Mouse (Mus musculus) lung, adult 18-20 months (tissue): ENCODE measurements at regions not wholly inside any gene's neighbourhood (a gene's known extent, or its start where the extent isn't known, plus 50 kb on each side); places are given as distances from the start of the nearest gene placed in this dataset.

Experiments
- DNase-seq, 2 experiments: peaks; one replicate each; pipeline ENCODE4 v3.0.0; 2022; ENCODE audit warnings: mixed read lengths in 2 of 2

GRCm38 (mm10) chr10:121150668-121151067 lies 116.9 kb downstream of the Wif1 start:
- DNase-seq: peak in 1 of 2 experiments; percentile 26

- no peak for DNase-seq
Measured at GRCm38 (mm10) chr10:121153625-121154024, 119.9 kb downstream of the Wif1 start.

- no peak for DNase-seq
Measured at GRCm38 (mm10) chr10:121160499-121160898, 126.7 kb downstream of the Wif1 start.

- peak; percentile 29 to 51 for DNase-seq
Measured at GRCm38 (mm10) chr10:121161201-121161600, 127.4 kb downstream of the Wif1 start.

DNA sequence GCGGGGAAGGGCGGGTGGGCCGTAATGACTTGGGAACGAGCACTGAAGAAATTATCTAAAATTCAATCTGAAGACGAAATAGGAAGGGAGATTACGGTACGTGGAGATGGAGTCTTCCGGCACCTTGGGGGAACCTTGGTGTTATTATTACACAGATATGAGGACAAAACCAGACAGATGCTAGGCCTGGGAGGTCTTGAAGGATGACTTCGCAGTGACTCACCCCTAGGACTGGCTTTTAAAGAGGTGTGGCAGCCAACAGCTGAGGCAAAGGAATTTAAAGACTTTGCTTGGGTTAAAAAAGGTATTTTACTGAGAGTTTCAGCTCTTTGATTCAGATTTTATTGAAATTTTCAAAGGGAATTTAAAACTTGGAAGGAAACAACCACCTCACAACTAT lies 140.3 kb downstream of the Wif1 start:
- DNase-seq: no peak

DNA sequence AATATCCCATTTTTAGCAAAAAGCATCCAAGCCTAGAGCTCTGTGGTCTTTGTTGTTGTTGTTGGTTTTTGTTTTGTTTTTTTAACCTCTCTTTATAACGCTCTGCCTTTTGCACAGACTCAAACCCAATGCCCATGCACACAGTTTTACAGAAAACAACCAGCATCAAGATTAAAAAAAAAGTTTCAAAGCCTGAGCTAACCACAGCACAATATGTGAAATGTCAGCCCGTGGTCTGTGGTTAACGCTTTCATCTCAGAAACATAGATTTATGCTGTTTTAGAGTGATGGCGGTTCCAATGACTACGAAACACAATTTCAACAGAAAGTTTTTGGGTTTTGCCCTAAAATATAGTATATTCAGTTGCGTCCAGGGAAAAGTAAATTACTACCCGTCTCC lies 155.4 kb downstream of the Wif1 start:
- DNase-seq: no peak

- DNase-seq: peak in 1 of 2 experiments; percentile 45
Measured at GRCm38 (mm10) chr10:121199236-121199635, 151.8 kb downstream of the Tbc1d30 start.

- no peak for DNase-seq
Measured at GRCm38 (mm10) chr10:121202531-121202930, 148.5 kb downstream of the Tbc1d30 start.

- DNase-seq: no peak
Measured at GRCm38 (mm10) chr10:121205551-121205950, 145.5 kb downstream of the Tbc1d30 start.

DNA sequence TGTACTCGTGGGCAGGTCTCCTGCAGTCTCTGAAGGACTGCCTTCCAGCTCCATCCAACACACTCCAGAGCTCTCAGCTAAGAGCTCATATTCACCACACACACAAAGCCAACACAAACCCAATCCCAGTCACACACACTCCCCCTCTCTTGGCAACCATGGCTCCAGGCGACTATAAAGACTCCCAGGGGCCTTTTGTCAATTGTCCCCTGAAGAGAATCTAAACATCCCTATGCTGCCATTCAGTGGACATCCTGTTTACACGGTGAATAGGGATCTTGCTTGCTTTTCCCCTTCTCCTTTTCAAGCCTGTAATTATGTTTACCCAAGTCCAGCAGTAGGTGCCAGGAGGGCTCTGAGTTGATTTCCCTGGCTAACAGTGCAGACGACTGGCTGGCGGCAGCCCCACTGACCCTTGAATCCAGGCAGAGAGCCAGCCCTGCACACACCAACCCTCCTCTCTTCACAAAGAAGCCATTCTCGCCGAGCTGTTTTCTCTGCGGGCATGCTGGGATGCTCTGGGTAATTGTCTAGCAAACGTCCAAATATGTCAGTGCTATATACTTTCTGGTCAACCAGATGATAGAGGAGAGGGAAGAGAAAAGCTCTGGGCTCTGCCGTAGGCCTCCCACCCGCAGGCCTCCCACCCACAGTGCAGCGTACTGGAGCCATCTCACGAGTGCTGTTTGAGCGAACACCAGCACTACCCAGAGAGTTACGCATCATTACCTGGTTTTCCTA lies 144.9 kb downstream of the Tbc1d30 start:
- DNase-seq: peak; percentile 89 to 90

DNA sequence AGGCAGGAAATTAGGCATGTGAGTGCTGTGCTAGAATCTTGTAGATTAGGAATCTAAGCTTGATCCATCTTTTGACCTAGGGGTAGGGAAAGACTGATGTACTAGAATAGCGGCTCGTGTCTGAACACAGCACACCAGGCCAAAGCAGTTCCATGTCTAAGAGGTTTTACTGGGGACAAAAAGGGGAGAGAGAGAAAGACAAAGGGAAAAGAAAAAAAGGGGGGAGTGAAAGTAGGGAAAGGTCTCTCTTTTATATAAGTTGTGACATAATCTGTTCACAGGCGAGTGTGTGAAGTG lies 144.4 kb downstream of the Tbc1d30 start:
- no peak for DNase-seq
